ENCODE assay signal across 11 mouse cellular contexts in genomic region chr10:104110044-104110443, GRCm38 (mm10). TPM values are rescaled to one million over a fixed set of nuclear protein-coding genes. Genes with fewer than 3 reads are reported as not detected.
"Had no signal": no experiment of that assay in that cellular context is flagged by ENCODE, and none has a peak within 500 bp of the region (broad histone marks: within the 10 kb centered on the region; RNA-seq: fewer than 3 reads in every experiment).

No protein-coding gene starts in this region.

- DNase-seq: kidney, postnatal 25 days; liver; lung, adult 2 months; lung, postnatal 14 days; thymus, postnatal 4 days had no signal

- ATAC-seq: midbrain, embryonic 15.5 days had no signal

RNA-seq across cellular contexts. Expression of gene Gm21293, which starts 32.7 kb away (rescaled TPM):
- total RNA-seq: layer of hippocampus, postnatal 25 days; left cerebral cortex, adult 8-10 months; left cerebral cortex, postnatal 25 days; monocyte, adult 5-6 weeks; neutrophil, adult 5-6 weeks had no signal

RNA-seq across cellular contexts. Expression of gene Gm6763, which starts 41.3 kb away (rescaled TPM):
- total RNA-seq: layer of hippocampus, postnatal 25 days; left cerebral cortex, adult 8-10 months; left cerebral cortex, postnatal 25 days; monocyte, adult 5-6 weeks; neutrophil, adult 5-6 weeks had no signal

RNA-seq across cellular contexts. Expression of gene Gm8764, which starts 49.8 kb away (rescaled TPM):
- total RNA-seq: layer of hippocampus, postnatal 25 days; left cerebral cortex, adult 8-10 months; left cerebral cortex, postnatal 25 days; monocyte, adult 5-6 weeks; neutrophil, adult 5-6 weeks had no signal

RNA-seq across cellular contexts. Expression of gene Gm21304, which starts 58.3 kb away (rescaled TPM):
- total RNA-seq: layer of hippocampus, postnatal 25 days; left cerebral cortex, adult 8-10 months; left cerebral cortex, postnatal 25 days; monocyte, adult 5-6 weeks; neutrophil, adult 5-6 weeks had no signal
